Mouse (Mus musculus): Measurements from ENCODE around the gene Prpf8. TPM values are rescaled to one million over a fixed set of nuclear protein-coding genes. Genes with fewer than 3 reads are reported as not detected.
A peak's percentile ranks its signal among the peaks of the same experiment; 100 is the strongest.

Prpf8 gene
- polyA plus RNA-seq, 1 experiment from 2014 or later: 19.7 TPM

DNA sequence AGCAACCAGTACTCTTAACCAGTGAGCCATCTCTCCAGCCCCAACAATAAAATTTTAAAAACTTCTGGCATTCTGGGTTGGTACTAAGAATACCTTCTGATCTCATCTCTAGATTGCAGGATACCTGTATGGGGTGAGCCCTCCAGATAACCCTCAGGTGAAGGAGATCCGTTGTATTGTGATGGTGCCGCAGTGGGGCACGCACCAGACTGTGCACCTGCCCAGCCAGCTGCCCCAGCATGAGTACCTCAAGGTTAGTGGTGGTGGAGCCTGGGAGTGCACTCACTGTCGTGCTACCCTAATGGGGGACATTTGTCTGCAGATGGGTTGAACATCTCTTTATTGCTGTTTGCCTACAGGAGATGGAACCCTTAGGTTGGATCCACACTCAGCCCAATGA, 21.5 kb downstream of the Prpf8 start:
- H3K4me3 ChIP-seq (ENCODE audit: low read depth, low read length): no peak overlapping the region
- TF ChIP-seq CTCF (IDR thresholded peaks at IDR 0.05) (no peak), EP300 (IDR thresholded peaks at IDR 0.05) (no peak)
- no peaks in the 10 kb centered on the region for H3K9me3 ChIP-seq (ENCODE audit: low read length)
- H3K4me1 ChIP-seq (ENCODE audit: insufficient read depth, low read depth, low read length): peaks cover 10% of the 10 kb centered on the region; the same call in 1 of the 2 replicates
- no peak overlapping the region for H3K27ac ChIP-seq (ENCODE audit: low read length)
- WGBS: 96% methylated on average over 4 of the region's 4 CpGs
- DNase-seq (ENCODE audit: low spot score) (no peak), ATAC-seq (no peak)
- H3K36me3 ChIP-seq (ENCODE audit: insufficient read depth, low read length): peaks cover 36% of the 10 kb centered on the region
- no peak overlapping the region for H3K4me2 ChIP-seq (replicated peaks; ENCODE audit: low read depth, low read length)
- no peak overlapping the region for H3K9ac ChIP-seq (replicated peaks; ENCODE audit: low read depth)
- no peaks in the 10 kb centered on the region for H3K27me3 ChIP-seq (replicated peaks; ENCODE audit: insufficient read depth, low read length)

DNA sequence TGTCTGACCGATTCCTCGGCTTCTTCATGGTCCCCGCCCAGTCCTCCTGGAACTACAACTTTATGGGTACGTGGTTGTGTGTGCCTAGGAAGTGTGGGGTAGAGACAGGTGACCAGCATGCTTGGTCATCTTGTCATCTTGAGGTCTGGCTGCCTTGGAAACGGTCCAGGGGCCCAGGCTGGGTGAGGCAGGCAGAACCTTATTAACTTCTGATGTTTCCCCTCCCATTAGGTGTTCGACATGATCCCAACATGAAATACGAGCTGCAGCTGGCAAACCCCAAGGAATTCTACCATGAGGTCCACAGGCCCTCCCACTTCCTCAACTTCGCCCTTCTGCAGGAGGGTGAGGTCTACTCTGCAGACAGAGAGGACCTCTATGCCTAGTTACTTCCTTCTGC, 22.3 kb downstream of the Prpf8 start:
- no peak for ATAC-seq
- 0 out of 2 replicates have a peak overlapping the region, but pooled peaks have one; percentile 92 for H3K27ac ChIP-seq (ENCODE audit: low read length)
- no peaks in the 10 kb centered on the region for H3K9me3 ChIP-seq (ENCODE audit: low read length)
- peaks cover 10% of the 10 kb centered on the region; the same call in 1 of the 2 replicates for H3K4me1 ChIP-seq (ENCODE audit: insufficient read depth, low read depth, low read length)
- WGBS: 55% methylated on average over 8 of the region's 8 CpGs
- TF ChIP-seq CTCF (IDR thresholded peaks at IDR 0.05) (no peak), EP300 (IDR thresholded peaks at IDR 0.05) (no peak)
- no peaks in the 10 kb centered on the region for H3K27me3 ChIP-seq (replicated peaks; ENCODE audit: insufficient read depth, low read length)
- no peak overlapping the region for H3K4me3 ChIP-seq (ENCODE audit: low read depth, low read length)
- no peak overlapping the region for H3K4me2 ChIP-seq (replicated peaks; ENCODE audit: low read depth, low read length)
- H3K9ac ChIP-seq (replicated peaks; ENCODE audit: low read depth): no peak overlapping the region
- H3K36me3 ChIP-seq (ENCODE audit: insufficient read depth, low read length): peaks cover 31% of the 10 kb centered on the region; the same call in 1 of the 2 replicates
- DNase-seq (ENCODE audit: low spot score): peak; percentile 36

DNA sequence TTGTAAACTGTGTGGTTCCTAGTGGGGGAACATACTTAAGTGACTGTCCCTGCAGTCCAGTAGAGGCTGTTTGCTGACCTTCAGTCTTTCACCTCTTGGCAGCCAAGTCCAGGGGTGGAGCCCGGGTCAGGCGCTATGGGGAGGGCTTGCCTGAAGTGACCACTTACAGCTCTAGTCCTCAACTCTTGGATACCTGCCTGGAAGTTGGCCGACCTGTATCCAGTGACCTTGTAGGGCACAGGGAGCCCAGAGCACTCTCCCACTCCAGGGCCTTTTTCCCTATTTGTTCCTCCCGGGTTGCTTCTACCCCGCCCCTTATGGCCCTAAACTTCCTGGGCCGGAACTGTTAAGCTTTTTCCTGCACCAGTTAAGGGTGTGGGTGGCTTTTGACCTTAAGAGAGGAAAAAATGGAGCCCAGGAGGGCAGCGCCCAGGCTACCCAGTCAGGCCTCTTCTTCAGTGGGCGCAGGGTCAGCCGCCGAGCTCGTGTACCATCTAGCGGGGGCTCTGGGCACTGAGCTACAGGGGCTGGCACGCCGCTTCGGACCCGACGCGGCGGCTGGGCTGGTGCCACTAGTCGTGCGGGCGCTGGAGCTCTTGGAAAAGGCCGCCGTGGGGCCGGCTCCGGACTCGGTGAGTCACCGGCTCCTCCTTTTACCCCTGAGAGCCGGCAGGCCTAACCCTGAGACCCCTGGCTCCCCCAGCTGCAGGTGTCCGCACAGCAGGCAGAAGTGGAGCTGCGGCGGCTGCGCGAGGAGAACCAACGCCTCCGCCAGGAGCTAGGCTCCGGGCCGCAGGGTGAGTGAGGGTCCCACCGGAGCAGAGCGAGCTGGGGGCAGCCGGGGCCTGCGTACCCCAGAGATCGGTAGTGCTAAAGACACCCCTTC, 23.4 kb downstream of the Prpf8 start, which contains the start of gene Rilp:
Rilp (plus strand) TSS at position 354 of the 886 bp plus-strand sequence.
- H3K4me1 ChIP-seq (ENCODE audit: insufficient read depth, low read depth, low read length): peaks cover 10% of the 10 kb centered on the region; the same call in 1 of the 2 replicates
- H3K9ac ChIP-seq (replicated peaks; ENCODE audit: low read depth): peak within 1 kb of the TSS; percentile 64
- no peaks in the 10 kb centered on the region for H3K9me3 ChIP-seq (ENCODE audit: low read length)
- peak; percentile 93 for DNase-seq (ENCODE audit: low spot score)
- peak; percentile 81 for ATAC-seq
- H3K4me2 ChIP-seq (replicated peaks; ENCODE audit: low read depth, low read length): peak within 1 kb of the TSS; percentile 91
- peak within 1 kb of the TSS; percentile 92 for H3K27ac ChIP-seq (ENCODE audit: low read length)
- H3K27me3 ChIP-seq (replicated peaks; ENCODE audit: insufficient read depth, low read length): no peaks in the 10 kb centered on the region
- H3K4me3 ChIP-seq (ENCODE audit: low read depth, low read length): peak within 1 kb of the TSS; percentile 53
- peaks cover 20% of the 10 kb centered on the region; the same call in 1 of the 2 replicates for H3K36me3 ChIP-seq (ENCODE audit: insufficient read depth, low read length)
- 1% methylated on average over 43 of the region's 43 CpGs for WGBS
- TF ChIP-seq EP300 (IDR thresholded peaks at IDR 0.05): no peak; the same call in none of the 2 replicates
- peak; percentile 47 for TF ChIP-seq CTCF (IDR thresholded peaks at IDR 0.05)

DNA sequence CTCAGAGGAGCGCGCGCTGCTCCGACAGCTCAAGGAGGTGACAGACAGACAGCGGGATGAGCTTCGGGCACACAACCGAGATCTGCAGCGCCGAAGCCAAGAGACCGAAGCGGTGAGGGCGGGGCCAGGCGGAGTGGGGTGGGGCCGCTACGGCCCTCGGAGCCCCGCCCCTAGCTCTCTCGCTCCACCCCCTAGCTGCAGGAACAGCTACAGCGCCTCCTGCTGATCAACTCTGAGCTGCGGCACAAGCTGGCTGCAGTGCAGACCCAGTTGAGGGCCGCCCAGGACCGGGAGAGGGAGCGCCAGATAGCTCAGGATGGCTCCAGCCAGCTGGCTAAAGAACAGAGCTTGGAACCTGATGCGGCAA, 24.0 kb downstream of the Prpf8 start:
- peaks cover 15% of the 10 kb centered on the region; the same call in 1 of the 2 replicates for H3K36me3 ChIP-seq (ENCODE audit: insufficient read depth, low read length)
- peak; percentile 95 for DNase-seq (ENCODE audit: low spot score)
- peaks cover 10% of the 10 kb centered on the region; the same call in 1 of the 2 replicates for H3K4me1 ChIP-seq (ENCODE audit: insufficient read depth, low read depth, low read length)
- peak overlapping the region; percentile 92 for H3K27ac ChIP-seq (ENCODE audit: low read length)
- H3K9me3 ChIP-seq (ENCODE audit: low read length): no peaks in the 10 kb centered on the region
- ATAC-seq: peak; percentile 83
- no peak for TF ChIP-seq EP300 (IDR thresholded peaks at IDR 0.05)
- TF ChIP-seq CTCF (IDR thresholded peaks at IDR 0.05): peak; percentile 96
- peak overlapping the region; percentile 91 for H3K4me2 ChIP-seq (replicated peaks; ENCODE audit: low read depth, low read length)
- under 1% methylated on average over 22 of the region's 24 CpGs for WGBS
- H3K27me3 ChIP-seq (replicated peaks; ENCODE audit: insufficient read depth, low read length): no peaks in the 10 kb centered on the region
- H3K4me3 ChIP-seq (ENCODE audit: low read depth, low read length): peak overlapping the region; percentile 53
- peak overlapping the region; percentile 64 for H3K9ac ChIP-seq (replicated peaks; ENCODE audit: low read depth)

GRCm38 (mm10) chr11:75511213-75511612, 24.6 kb downstream of the Prpf8 start:
- Histone ChIP-seq H3K4me2 (replicated peaks; ENCODE audit: low read depth, low read length) (peak overlapping the region; percentile 91), H3K36me3 (ENCODE audit: insufficient read depth, low read length) (peaks cover 12% of the 10 kb centered on the region; the same call in 1 of the 2 replicates), H3K4me3 (ENCODE audit: low read depth, low read length) (0 out of 2 replicates have a peak overlapping the region, but pooled peaks have one; percentile 53), H3K27me3 (replicated peaks; ENCODE audit: insufficient read depth, low read length) (no peaks in the 10 kb centered on the region), H3K9me3 (ENCODE audit: low read length) (no peaks in the 10 kb centered on the region), H3K4me1 (ENCODE audit: insufficient read depth, low read depth, low read length) (peaks cover 10% of the 10 kb centered on the region; the same call in 1 of the 2 replicates), H3K27ac (ENCODE audit: low read length) (peak overlapping the region; percentile 92), H3K9ac (replicated peaks; ENCODE audit: low read depth) (no peak overlapping the region)
- ATAC-seq (no peak), DNase-seq (ENCODE audit: low spot score) (peak; percentile 75)
- 52% methylated on average over 6 of the region's 6 CpGs for WGBS
- TF ChIP-seq CTCF (IDR thresholded peaks at IDR 0.05) (no peak), EP300 (IDR thresholded peaks at IDR 0.05) (no peak)

- WGBS: 79% methylated on average over 9 of the region's 9 CpGs
- ATAC-seq: no peak
- TF ChIP-seq EP300 (IDR thresholded peaks at IDR 0.05) (no peak), CTCF (IDR thresholded peaks at IDR 0.05) (no peak)
- DNase-seq (ENCODE audit: low spot score): no peak
- H3K9me3 ChIP-seq (ENCODE audit: low read length): no peaks in the 10 kb centered on the region
- H3K27me3 ChIP-seq (replicated peaks; ENCODE audit: insufficient read depth, low read length): no peaks in the 10 kb centered on the region
- no peak overlapping the region for H3K4me3 ChIP-seq (ENCODE audit: low read depth, low read length)
- H3K9ac ChIP-seq (replicated peaks; ENCODE audit: low read depth): no peak overlapping the region
- H3K4me1 ChIP-seq (ENCODE audit: insufficient read depth, low read depth, low read length): peaks cover 10% of the 10 kb centered on the region; the same call in 1 of the 2 replicates
- H3K27ac ChIP-seq (ENCODE audit: low read length): no peak overlapping the region
- H3K36me3 ChIP-seq (ENCODE audit: insufficient read depth, low read length): peaks cover 12% of the 10 kb centered on the region; the same call in 1 of the 2 replicates
- no peak overlapping the region for H3K4me2 ChIP-seq (replicated peaks; ENCODE audit: low read depth, low read length)
These were observed 25.8 kb downstream of the Prpf8 start for GRCm38 (mm10) chr11:75512301-75513018.
